Mouse (Mus musculus) R1 (cell line): ENCODE data around the gene 2900011O08Rik.

Experiments used
- DNase-seq: peaks from one replicate; pipeline ENCODE4 v3.0.0-alpha.2; 2018; ENCODE audit warnings: low read depth, low spot score

The 2900011O08Rik gene

GRCm38 (mm10) chr16:14131838-14132237 lies 145.4 kb downstream of the 2900011O08Rik start:
- no peak for DNase-seq

- DNase-seq, result no peak
Observed at GRCm38 (mm10) chr16:14135014-14135413, 148.6 kb downstream of the 2900011O08Rik start.

GRCm38 (mm10) chr16:14137976-14138561 lies 151.7 kb downstream of the 2900011O08Rik start:
- no peak for DNase-seq

- no peak for DNase-seq
Observed at GRCm38 (mm10) chr16:14139106-14139505, 152.7 kb downstream of the 2900011O08Rik start.

GRCm38 (mm10) chr16:14143298-14143697 lies 156.9 kb downstream of the 2900011O08Rik start:
- DNase-seq, result no peak

- no peak for DNase-seq
Observed at GRCm38 (mm10) chr16:14147712-14148111, 161.3 kb downstream of the 2900011O08Rik start.
